Mouse (Mus musculus) kidney, postnatal 0 days (tissue): ENCODE measurements around the gene Mical1. TPM values are rescaled to one million over a fixed set of nuclear protein-coding genes. Genes with fewer than 3 reads are reported as not detected.

Source experiments
- ATAC-seq: fragments of 200-750 bp; cut with Nextera tagmentation; replicated peaks from 2 replicates; pipeline ENCODE4 v1.8.0; 2017; ENCODE audit warnings: low read depth, moderate number of reproducible peaks, moderate TSS enrichment, moderate library complexity; ENCODE audit not compliant: low FRiP score
- DNase-seq: peaks from one replicate; pipeline ENCODE4 v3.0.0-alpha.2; 2016; ENCODE audit warnings: low spot score
- H3K27ac ChIP-seq: fragments of 300-500 bp; sonication (generic); 2 replicates; pipeline ENCODE4 v1.5.1; 2014; ENCODE audit warnings: mild to moderate bottlenecking
- H3K27me3 ChIP-seq: fragments of 300-500 bp; sonication (generic); 2 replicates; pipeline ENCODE4 v1.6.1; 2014; ENCODE audit warnings: low read length, mixed read lengths; ENCODE audit not compliant: insufficient read depth
- H3K36me3 ChIP-seq: fragments of 300-500 bp; sonication (generic); 2 replicates; pipeline ENCODE4 v1.6.1; 2014; ENCODE audit warnings: low read length, mixed read lengths; ENCODE audit not compliant: insufficient read depth
- H3K4me1 ChIP-seq: fragments of 300-500 bp; sonication (generic); replicated peaks from 2 replicates; pipeline ENCODE4 v1.6.1; 2014; ENCODE audit warnings: antibody characterized with exemption, low read length, mixed read lengths; ENCODE audit not compliant: insufficient read depth
- H3K4me2 ChIP-seq: fragments of 300-500 bp; sonication (generic); 2 replicates; pipeline ENCODE4 v1.6.1; 2014; ENCODE audit warnings: mild to moderate bottlenecking, low read length, moderate library complexity, mixed read lengths
- H3K4me3 ChIP-seq: fragments of 300-500 bp; sonication (generic); replicated peaks from 2 replicates; pipeline ENCODE4 v1.5.1; 2014; ENCODE audit warnings: low read depth, low read length
- H3K9ac ChIP-seq: fragments of 300-500 bp; sonication (generic); 2 replicates; pipeline ENCODE4 v1.6.1; 2014; ENCODE audit warnings: low read depth, low read length
- H3K9me3 ChIP-seq: fragments of 300-500 bp; sonication (generic); replicated peaks from 2 replicates; pipeline ENCODE4 v1.6.1; 2016; ENCODE audit warnings: low read length, inconsistent platforms, mixed read lengths
- CTCF ChIP-seq: IDR thresholded peaks from 2 replicates; pipeline ENCODE4 v1.5.1; 2016; ENCODE audit warnings: antibody characterized with exemption, low read depth, mild to moderate bottlenecking, moderate library complexity
- WGBS: fragments of 180-500 bp; shearing (Covaris S2); extraction: QIAGEN DNeasy Blood & Tissue Kit; methylation state at CpG from one replicate; pipeline ENCODE4 v1.1.7; 2014; 5-methylcytosine and 5-hydroxymethylcytosine counted together
- polyA plus RNA-seq: library from polyadenylated mRNA; unstranded; fragments of >200 nt; fragmentation: Nextera tagmentation; extraction: Ambion mirVana; gene quantifications from 2 replicates; pipeline ENCODE4 v1.2.1, GENCODE M21; 2015

Gene Mical1
- polyA plus RNA-seq, 1 experiment from 2014 or later = 19.6 TPM

DNA sequence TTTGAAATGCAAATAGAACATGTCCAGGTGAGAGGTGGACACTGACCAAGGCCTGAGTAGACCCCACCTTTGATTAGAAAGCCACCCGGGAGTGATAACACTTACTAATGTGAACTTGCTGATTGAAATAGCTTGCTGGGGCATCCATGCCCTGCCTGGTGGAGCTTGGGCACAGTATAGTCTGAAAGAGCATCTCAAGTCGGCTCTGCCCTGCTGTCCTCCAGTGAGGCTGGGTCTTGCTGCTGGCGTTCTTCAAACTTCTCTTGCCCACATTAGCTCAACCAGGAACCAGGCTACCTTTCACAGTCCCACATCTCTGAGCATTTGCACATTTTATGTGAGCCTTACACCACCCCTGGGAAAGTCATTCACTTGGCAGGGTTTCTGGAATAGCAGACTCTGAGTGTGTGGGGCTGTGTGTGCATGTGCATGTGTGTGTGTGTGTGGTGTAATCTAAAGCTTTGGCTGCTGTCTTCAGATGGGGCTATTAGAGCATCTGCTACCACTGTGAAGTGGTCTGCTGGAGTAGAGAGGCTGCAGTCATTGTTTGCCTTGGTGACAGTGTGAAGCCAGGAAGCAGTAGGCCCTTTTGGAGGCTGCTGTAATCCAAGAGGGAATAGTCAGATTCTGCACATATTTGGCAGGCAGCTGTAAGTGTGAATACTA, 14.9 kb upstream of the Mical1 start:
- 87% methylated on average over 3 of the region's 3 CpGs for WGBS
- TF ChIP-seq CTCF = no peak
- DNase-seq (no peak), ATAC-seq (no peak)
- no peak overlapping the region for H3K27ac ChIP-seq
- no peak overlapping the region for H3K4me2 ChIP-seq
- H3K4me3 ChIP-seq = no peak overlapping the region
- H3K9me3 ChIP-seq = no peaks in the 10 kb centered on the region
- no peak overlapping the region for H3K9ac ChIP-seq
- no peaks in the 10 kb centered on the region for H3K4me1 ChIP-seq
- peaks cover 34% of the 10 kb centered on the region for H3K36me3 ChIP-seq
- no peaks in the 10 kb centered on the region for H3K27me3 ChIP-seq

DNA sequence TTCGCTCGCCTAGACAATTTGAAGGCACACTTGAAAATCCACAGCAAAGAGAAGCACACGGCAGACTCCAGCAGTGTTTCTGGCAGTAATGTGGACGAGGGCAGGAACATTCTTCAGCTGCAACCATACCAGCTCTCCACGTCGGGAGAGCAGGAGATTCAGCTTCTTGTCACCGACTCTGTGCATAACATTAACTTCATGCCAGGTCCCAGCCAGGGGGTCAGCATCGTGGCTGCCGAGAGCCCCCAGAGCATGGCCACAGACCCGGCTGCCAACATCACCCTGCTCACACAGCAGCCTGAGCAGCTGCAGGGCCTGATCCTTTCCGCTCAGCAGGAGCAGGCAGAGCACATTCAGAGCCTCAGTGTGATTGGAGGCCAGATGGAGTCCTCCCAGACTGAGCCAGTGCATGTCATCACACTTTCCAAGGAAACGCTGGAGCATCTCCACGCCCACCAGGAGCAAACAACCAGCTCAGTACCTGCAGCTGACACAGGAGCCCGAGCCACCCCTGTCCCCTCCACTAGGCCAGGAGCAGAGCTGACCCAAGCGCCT, 11.6 kb upstream of the Mical1 start:
- Histone ChIP-seq H3K9me3 (no peaks in the 10 kb centered on the region), H3K27ac (no peak overlapping the region), H3K9ac (no peak overlapping the region), H3K4me1 (no peaks in the 10 kb centered on the region), H3K36me3 (peaks cover 24% of the 10 kb centered on the region; the same call in 1 of the 2 replicates), H3K4me2 (no peak overlapping the region), H3K4me3 (no peak overlapping the region), H3K27me3 (no peaks in the 10 kb centered on the region)
- TF ChIP-seq CTCF = no peak
- DNase-seq (no peak), ATAC-seq (no peak)
- 65% methylated on average over 15 of the region's 15 CpGs for WGBS

DNA sequence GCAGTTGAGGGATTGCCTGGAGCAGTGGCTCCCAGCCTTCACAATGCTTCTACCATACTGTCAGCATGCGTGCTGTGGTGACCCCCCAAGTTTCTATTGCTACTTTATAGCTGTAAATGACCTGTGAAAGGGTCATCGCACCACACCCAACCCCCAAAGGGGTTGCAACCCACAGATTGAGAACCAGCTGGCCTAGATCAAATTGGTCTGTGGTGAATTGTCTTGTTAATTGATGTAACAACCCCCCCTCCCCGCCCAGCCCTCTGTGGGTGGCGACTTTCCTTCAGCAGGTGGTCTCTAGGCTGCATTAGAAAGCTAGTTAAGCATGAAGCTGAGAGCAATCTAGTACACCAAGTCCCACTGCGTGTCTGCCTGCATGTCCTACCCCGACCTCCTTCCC, 8.8 kb upstream of the Mical1 start:
- no peak overlapping the region for H3K4me3 ChIP-seq
- H3K4me1 ChIP-seq = no peaks in the 10 kb centered on the region
- WGBS = 40% methylated on average over 6 of the region's 6 CpGs
- no peak for TF ChIP-seq CTCF
- no peak overlapping the region for H3K27ac ChIP-seq
- ATAC-seq (no peak), DNase-seq (no peak)
- no peak overlapping the region for H3K4me2 ChIP-seq
- H3K36me3 ChIP-seq = peaks cover 19% of the 10 kb centered on the region; the same call in 1 of the 2 replicates
- H3K9ac ChIP-seq = no peak overlapping the region
- H3K27me3 ChIP-seq = no peaks in the 10 kb centered on the region
- no peaks in the 10 kb centered on the region for H3K9me3 ChIP-seq

DNA sequence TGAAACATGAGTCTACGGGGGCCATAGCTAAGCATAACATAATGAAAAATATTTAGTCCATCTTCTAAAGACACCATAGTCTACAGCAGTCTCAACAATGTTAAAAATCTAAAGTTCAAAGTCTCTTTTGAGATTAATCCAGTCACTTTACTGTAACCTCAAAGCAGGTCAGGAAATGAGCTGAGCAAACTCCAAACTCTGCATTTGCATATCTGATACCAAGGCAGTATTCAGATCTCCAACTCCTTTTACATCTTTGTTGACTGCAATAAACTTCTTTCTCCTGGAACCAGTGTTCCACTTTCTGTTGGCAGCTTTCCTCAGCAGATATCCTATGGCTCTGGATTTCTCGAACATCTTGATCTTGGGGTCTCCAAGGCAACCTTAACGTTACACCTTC, 5.4 kb upstream of the Mical1 start:
- Histone ChIP-seq H3K4me1 (0 out of 2 replicates have a peak, but pooled peaks cover under 1% of the 10 kb centered on the region), H3K27ac (no peak overlapping the region), H3K9ac (no peak overlapping the region), H3K4me3 (no peak overlapping the region), H3K4me2 (no peak overlapping the region), H3K36me3 (peaks cover 2% of the 10 kb centered on the region; the same call in 1 of the 2 replicates), H3K27me3 (no peaks in the 10 kb centered on the region), H3K9me3 (no peaks in the 10 kb centered on the region)
- DNase-seq (no peak), ATAC-seq (no peak)
- TF ChIP-seq CTCF = no peak
- 78% methylated on average over 3 of the region's 3 CpGs for WGBS

DNA sequence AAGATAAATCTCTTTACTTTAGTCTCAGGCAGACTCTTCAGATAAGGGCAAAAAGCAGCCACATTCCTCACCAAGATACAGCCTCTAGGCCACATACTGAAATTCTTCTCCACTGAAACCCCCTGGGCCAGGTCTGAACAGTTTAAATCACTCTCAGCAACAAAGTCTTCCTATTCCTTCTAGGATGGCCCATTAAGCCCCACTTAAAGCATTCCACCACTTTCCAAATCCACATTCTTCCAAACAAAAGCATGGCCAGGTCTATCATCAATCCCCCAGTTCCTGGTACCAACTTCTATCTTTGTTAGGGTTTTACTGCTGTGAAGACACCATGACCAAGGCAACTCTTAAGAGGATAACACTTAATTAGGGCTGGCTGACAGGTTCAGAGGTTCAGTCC, 3.6 kb upstream of the Mical1 start:
- TF ChIP-seq CTCF = no peak
- Histone ChIP-seq H3K27me3 (no peaks in the 10 kb centered on the region), H3K9me3 (no peaks in the 10 kb centered on the region), H3K27ac (no peak overlapping the region), H3K9ac (no peak overlapping the region), H3K4me3 (no peak overlapping the region), H3K4me2 (no peak overlapping the region), H3K4me1 (peaks cover 6% of the 10 kb centered on the region), H3K36me3 (no peaks in the 10 kb centered on the region)
- ATAC-seq (no peak), DNase-seq (no peak)

DNA sequence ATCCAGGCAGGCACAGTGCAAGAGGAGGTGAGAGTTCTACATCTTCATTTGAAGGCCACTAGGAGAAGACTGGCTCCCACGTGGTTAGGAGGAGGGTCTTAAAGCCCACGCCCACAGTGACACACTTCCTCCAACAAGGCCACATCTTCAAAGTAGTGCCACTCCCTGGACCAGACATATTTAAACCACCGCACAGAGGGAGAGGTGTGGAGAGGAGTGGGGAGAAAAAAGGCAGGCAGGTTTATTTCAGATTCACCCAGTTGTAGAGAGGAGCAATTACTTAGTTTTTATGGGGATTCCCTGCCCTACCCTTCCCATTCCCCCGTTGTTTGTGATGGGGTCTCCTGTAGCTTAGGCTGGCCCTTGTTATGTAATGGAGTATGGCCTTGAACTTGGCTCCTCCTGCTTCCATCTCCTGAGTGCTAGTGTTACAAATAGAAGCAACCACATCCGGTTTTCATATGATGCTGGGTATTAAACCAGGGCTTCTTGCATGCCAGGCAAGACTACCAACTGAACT, 3.1 kb upstream of the Mical1 start:
- Histone ChIP-seq H3K9me3 (no peaks in the 10 kb centered on the region), H3K4me2 (no peak overlapping the region), H3K36me3 (no peaks in the 10 kb centered on the region), H3K27ac (no peak overlapping the region), H3K4me1 (peaks cover 9% of the 10 kb centered on the region), H3K9ac (no peak overlapping the region), H3K4me3 (no peak overlapping the region), H3K27me3 (no peaks in the 10 kb centered on the region)
- TF ChIP-seq CTCF = no peak
- DNase-seq (no peak), ATAC-seq (no peak)
- WGBS = 78% methylated on average over 5 of the region's 5 CpGs
